Mouse (Mus musculus): ENCODE results near the gene Slc12a5.
A peak's percentile ranks its signal among the peaks of the same experiment; 100 is the strongest.

Slc12a5 gene

GRCm38 (mm10) chr2:165034131-165035057 is 73.8 kb downstream of the Slc12a5 start, which contains the start of gene Ncoa5:
Gene Ncoa5, minus strand, starts transcription at chr2:165034867.
- DNase-seq: peak; percentile 98

- no peak for DNase-seq
These were observed 74.4 kb downstream of the Slc12a5 start for GRCm38 (mm10) chr2:165035058-165035431.

GRCm38 (mm10) chr2:165037415-165037814 is 76.8 kb downstream of the Slc12a5 start:
- DNase-seq: no peak

GRCm38 (mm10) chr2:165042126-165042525 is 81.5 kb downstream of the Slc12a5 start:
- DNase-seq: no peak

- DNase-seq: no peak
These were observed 82.6 kb downstream of the Slc12a5 start for GRCm38 (mm10) chr2:165043090-165043636.

GRCm38 (mm10) chr2:165043729-165044128 is 83.1 kb downstream of the Slc12a5 start:
- DNase-seq: no peak

GRCm38 (mm10) chr2:165049044-165049443 is 88.4 kb downstream of the Slc12a5 start:
- no peak for DNase-seq

All from kidney, adult 9 months (tissue).